ENCODE assay signal across 8 mouse cellular contexts in the genomic region with DNA sequence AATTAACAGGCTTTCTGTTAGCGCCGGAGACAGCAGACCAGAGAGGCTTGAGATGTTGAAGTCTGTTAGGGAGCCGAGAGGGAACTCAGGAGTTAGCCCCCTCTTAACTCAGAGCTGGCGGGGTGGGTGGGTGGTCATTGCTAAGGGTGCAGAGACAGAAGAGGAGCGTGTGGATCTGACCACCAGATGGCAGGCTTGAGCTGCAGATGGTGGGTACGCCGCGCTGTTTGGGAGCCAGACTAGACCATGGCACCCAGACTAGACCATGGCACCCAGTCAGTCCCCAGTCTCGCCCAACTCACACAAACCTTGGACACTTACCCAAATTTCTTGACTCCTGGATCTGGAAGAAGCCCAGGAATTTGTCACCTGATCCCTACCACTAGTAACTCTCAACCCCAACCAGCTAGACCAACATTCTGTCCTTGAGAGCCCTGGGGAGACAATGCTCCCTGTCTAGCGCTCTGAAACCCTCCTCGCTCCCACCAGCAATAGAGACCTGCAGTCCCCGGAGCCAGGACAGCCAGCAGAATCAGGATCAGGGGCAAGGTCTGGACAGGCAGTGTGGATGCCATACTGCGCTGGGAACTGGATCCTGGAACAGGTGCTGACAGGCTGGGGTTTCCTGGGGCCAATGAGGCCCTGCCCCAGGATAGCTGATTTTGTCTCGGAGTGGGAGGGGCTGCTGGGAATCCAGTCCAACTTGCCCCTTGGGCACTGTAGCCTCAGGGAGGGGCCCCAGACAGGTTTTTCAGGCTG. TPM values are rescaled to one million over a fixed set of nuclear protein-coding genes. Genes with fewer than 3 reads are reported as not detected.
DNase-seq lines count a peak whose midpoint lies in the region; ATAC-seq and TF ChIP-seq lines count a peak whose summit lies in the region.

No protein-coding gene starts in this region.

- 4% methylated on average over 14 of the region's 14 CpGs for WGBS in heart, embryonic 14.5 days
- 7% methylated on average over 14 of the region's 14 CpGs for WGBS in kidney, postnatal 0 days
- WGBS in liver, embryonic 11.5 days = 11% methylated on average over 14 of the region's 14 CpGs

- no peak overlapping the region for H3K4me3 ChIP-seq in heart, embryonic 14.5 days (ENCODE audit: control insufficient read depth in 1 of 2, insufficient read depth in 1 of 2, low read depth in 1 of 2, low read length in 2 of 2)
- H3K4me3 ChIP-seq in kidney, postnatal 0 days (replicated peaks; ENCODE audit: low read depth, low read length) = no peak overlapping the region; the same call in 1 of the 2 replicates
- H3K4me3 ChIP-seq in liver, embryonic 11.5 days (ENCODE audit: low read depth, low read length) = no peak overlapping the region

- no peaks in the 10 kb centered on the region for H3K9me3 ChIP-seq in heart, embryonic 14.5 days (ENCODE audit: control insufficient read depth, low read length)
- H3K9me3 ChIP-seq in kidney, postnatal 0 days (replicated peaks; ENCODE audit: low read length) = no peaks in the 10 kb centered on the region
- H3K9me3 ChIP-seq in liver, embryonic 11.5 days (ENCODE audit: control insufficient read depth, low read length) = no peaks in the 10 kb centered on the region

- peak; percentile 80 for DNase-seq in CD4-positive helper T cell, adult 2 months (ENCODE audit: low read depth, low spot score)
- peak; percentile 51 for DNase-seq in brain, embryonic 18.5 days (ENCODE audit: low read depth, low spot score)
- DNase-seq in kidney, postnatal 0 days (ENCODE audit: low spot score) = peak; percentile 89
- DNase-seq in liver, embryonic 11.5 days (ENCODE audit: low spot score) = peak; percentile 70
- DNase-seq in naive thymus-derived CD4-positive, alpha-beta T cell, adult 2 months (ENCODE audit: low read depth) = peak; percentile 92
- DNase-seq in spleen, postnatal 4 days (ENCODE audit: low spot score in 2 of 2) = peak; percentile 77 to 93

- no peak overlapping the region for H3K4me2 ChIP-seq in heart, embryonic 14.5 days (ENCODE audit: low read length)
- peak overlapping the region; percentile 32; the same call in 1 of the 2 replicates for H3K4me2 ChIP-seq in kidney, postnatal 0 days (ENCODE audit: low read length)
- no peak overlapping the region for H3K4me2 ChIP-seq in liver, embryonic 11.5 days

- peaks cover 29% of the 10 kb centered on the region for H3K27me3 ChIP-seq in heart, embryonic 14.5 days (ENCODE audit: control insufficient read depth, insufficient read depth, low read length)
- no peaks in the 10 kb centered on the region for H3K27me3 ChIP-seq in kidney, postnatal 0 days (ENCODE audit: insufficient read depth, low read length)
- peaks cover 40% of the 10 kb centered on the region for H3K27me3 ChIP-seq in liver, embryonic 11.5 days (replicated peaks; ENCODE audit: control insufficient read depth, insufficient read depth, low read length)

- peak; percentile 95 for TF ChIP-seq CTCF in kidney, postnatal 0 days (IDR thresholded peaks at IDR 0.05; ENCODE audit: low read depth)

- no peaks in the 10 kb centered on the region for H3K4me1 ChIP-seq in heart, embryonic 14.5 days (ENCODE audit: control insufficient read depth in 2 of 2, insufficient read depth in 2 of 2, low read length in 2 of 2)
- no peaks in the 10 kb centered on the region for H3K4me1 ChIP-seq in kidney, postnatal 0 days (replicated peaks; ENCODE audit: insufficient read depth, low read length)
- H3K4me1 ChIP-seq in liver, embryonic 11.5 days (replicated peaks; ENCODE audit: control insufficient read depth, insufficient read depth, low read length) = no peaks in the 10 kb centered on the region; the same call in 1 of the 2 replicates

- H3K27ac ChIP-seq in heart, embryonic 14.5 days (replicated peaks in 1 of 2; ENCODE audit: control insufficient read depth in 1 of 2, insufficient read depth in 1 of 2, low read depth in 2 of 2, low read length in 2 of 2) = no peak overlapping the region
- no peak overlapping the region for H3K27ac ChIP-seq in kidney, postnatal 0 days
- no peak overlapping the region for H3K27ac ChIP-seq in liver, embryonic 11.5 days (ENCODE audit: low read depth, low read length)

- ATAC-seq in erythroid progenitor cell, adult 5-6 weeks (replicated peaks; ENCODE audit: low FRiP score, poor library complexity, severe bottlenecking) = peak; percentile 67
- ATAC-seq in heart, embryonic 14.5 days (ENCODE audit: insufficient number of reproducible peaks, insufficient read depth, low FRiP score, low read depth) = peak; percentile 54; the same call in 1 of the 2 replicates
- ATAC-seq in kidney, postnatal 0 days (replicated peaks; ENCODE audit: low FRiP score, low read depth) = peak; percentile 85
- ATAC-seq in liver, embryonic 11.5 days (replicated peaks; ENCODE audit: low FRiP score) = peak; percentile 63

- H3K9ac ChIP-seq in heart, embryonic 14.5 days (ENCODE audit: low read length) = no peak overlapping the region
- no peak overlapping the region for H3K9ac ChIP-seq in kidney, postnatal 0 days (ENCODE audit: low read depth, low read length)
- no peak overlapping the region; the same call in 1 of the 2 replicates for H3K9ac ChIP-seq in liver, embryonic 11.5 days (ENCODE audit: low read depth, low read length)

- no peaks in the 10 kb centered on the region for H3K36me3 ChIP-seq in heart, embryonic 14.5 days (ENCODE audit: control insufficient read depth, insufficient read depth, low read length)
- H3K36me3 ChIP-seq in kidney, postnatal 0 days (ENCODE audit: insufficient read depth, low read length) = no peaks in the 10 kb centered on the region
- H3K36me3 ChIP-seq in liver, embryonic 11.5 days (ENCODE audit: control insufficient read depth, insufficient read depth, low read length) = no peaks in the 10 kb centered on the region

RNA-seq across cellular contexts. Expression of gene Upk2, which starts 0.5 kb away (rescaled TPM):
- not detected in 2 replicates for total RNA-seq in erythroid progenitor cell, adult 5-6 weeks (2015; ENCODE audit: low replicate concordance)
- total RNA-seq in erythroid progenitor cell, adult 5-6 weeks (2017; ENCODE audit: low replicate concordance) = not detected in 2 replicates
- not detected in 2 replicates for polyA plus RNA-seq in heart, embryonic 14.5 days (2014; fragmentation: Nextera tagmentation; extraction: Ambion mirVana)
- polyA plus RNA-seq in kidney, postnatal 0 days (2015; fragmentation: Nextera tagmentation; extraction: Ambion mirVana) = 19.9 and 27.8 TPM in 2 replicates
- polyA plus RNA-seq in liver, embryonic 11.5 days (2014; fragmentation: Nextera tagmentation; extraction: Ambion mirVana) = not detected in 2 replicates

RNA-seq across cellular contexts. Expression of gene Foxr1, which starts 13.4 kb away (rescaled TPM):
- total RNA-seq in erythroid progenitor cell, adult 5-6 weeks (2015; ENCODE audit: low replicate concordance) = not detected in 2 replicates
- total RNA-seq in erythroid progenitor cell, adult 5-6 weeks (2017; ENCODE audit: low replicate concordance) = not detected in 2 replicates
- not detected in 2 replicates for polyA plus RNA-seq in heart, embryonic 14.5 days (2014; fragmentation: Nextera tagmentation; extraction: Ambion mirVana)
- not detected in 2 replicates for polyA plus RNA-seq in kidney, postnatal 0 days (2015; fragmentation: Nextera tagmentation; extraction: Ambion mirVana)
- polyA plus RNA-seq in liver, embryonic 11.5 days (2014; fragmentation: Nextera tagmentation; extraction: Ambion mirVana) = not detected in 2 replicates

RNA-seq across cellular contexts. Expression of gene Bcl9l, which starts 28.3 kb away (rescaled TPM):
- total RNA-seq in erythroid progenitor cell, adult 5-6 weeks (2015; ENCODE audit: low replicate concordance) = 0.36 and 2.5 TPM in 2 replicates
- 1.2 and 1.7 TPM in 2 replicates for total RNA-seq in erythroid progenitor cell, adult 5-6 weeks (2017; ENCODE audit: low replicate concordance)
- 12.1 and 12.5 TPM in 2 replicates for polyA plus RNA-seq in heart, embryonic 14.5 days (2014; fragmentation: Nextera tagmentation; extraction: Ambion mirVana)
- 8.7 and 9.1 TPM in 2 replicates for polyA plus RNA-seq in kidney, postnatal 0 days (2015; fragmentation: Nextera tagmentation; extraction: Ambion mirVana)
- 4.1 and 5.0 TPM in 2 replicates for polyA plus RNA-seq in liver, embryonic 11.5 days (2014; fragmentation: Nextera tagmentation; extraction: Ambion mirVana)

RNA-seq across cellular contexts. Expression of gene Ccdc84, which starts 35.9 kb away (rescaled TPM):
- total RNA-seq in erythroid progenitor cell, adult 5-6 weeks (2015; ENCODE audit: low replicate concordance) = 32.1 and 61.2 TPM in 2 replicates
- 25.3 and 25.9 TPM in 2 replicates for total RNA-seq in erythroid progenitor cell, adult 5-6 weeks (2017; ENCODE audit: low replicate concordance)
- 19.5 and 20.9 TPM in 2 replicates for polyA plus RNA-seq in heart, embryonic 14.5 days (2014; fragmentation: Nextera tagmentation; extraction: Ambion mirVana)
- 25.5 and 29.2 TPM in 2 replicates for polyA plus RNA-seq in kidney, postnatal 0 days (2015; fragmentation: Nextera tagmentation; extraction: Ambion mirVana)
- 25.0 and 26.1 TPM in 2 replicates for polyA plus RNA-seq in liver, embryonic 11.5 days (2014; fragmentation: Nextera tagmentation; extraction: Ambion mirVana)

RNA-seq across cellular contexts. Expression of gene Trappc4, which starts 46.9 kb away (rescaled TPM):
- 19.5 and 34.8 TPM in 2 replicates for total RNA-seq in erythroid progenitor cell, adult 5-6 weeks (2015; ENCODE audit: low replicate concordance)
- total RNA-seq in erythroid progenitor cell, adult 5-6 weeks (2017; ENCODE audit: low replicate concordance) = 5.8 and 52.0 TPM in 2 replicates
- 74.0 and 85.4 TPM in 2 replicates for polyA plus RNA-seq in heart, embryonic 14.5 days (2014; fragmentation: Nextera tagmentation; extraction: Ambion mirVana)
- 130 and 135 TPM in 2 replicates for polyA plus RNA-seq in kidney, postnatal 0 days (2015; fragmentation: Nextera tagmentation; extraction: Ambion mirVana)
- polyA plus RNA-seq in liver, embryonic 11.5 days (2014; fragmentation: Nextera tagmentation; extraction: Ambion mirVana) = 99.5 and 107 TPM in 2 replicates

Comparison
In these comparisons a context has a peak if more than half of its experiments do, and no peak if none do; other contexts are left out.
1. RNA of gene Upk2, which starts 0.5 kb away (polyA plus RNA-seq): 19.9 to 27.8 TPM in kidney, postnatal 0 days; not detected in heart, embryonic 14.5 days and not detected in liver, embryonic 11.5 days; every median in the first group is over 10 times any median in the second.
2. Peak in every context shown above with its lines, with median percentiles within 50 percentile points of each other: DNase-seq and ATAC-seq.